ENCODE assay signal across 19 mouse cellular contexts in genomic region chr10:37680601-37681000, GRCm38 (mm10).
"Had no signal": no experiment of that assay in that cellular context is flagged by ENCODE, and none has a peak within 500 bp of the region (broad histone marks: within the 10 kb centered on the region; RNA-seq: fewer than 3 reads in every experiment).

No protein-coding gene starts in this region.

- H3K27me3 ChIP-seq: midbrain, embryonic 12.5 days; neural tube, embryonic 13.5 days; neural tube, embryonic 15.5 days; stomach, embryonic 15.5 days had no signal

- H3K36me3 ChIP-seq: midbrain, embryonic 10.5 days; midbrain, embryonic 12.5 days; neural tube, embryonic 13.5 days; neural tube, embryonic 15.5 days; stomach, embryonic 15.5 days had no signal

- H3K4me3 ChIP-seq: midbrain, embryonic 10.5 days; midbrain, embryonic 12.5 days; myocyte; neural tube, embryonic 13.5 days; neural tube, embryonic 15.5 days; stomach, embryonic 15.5 days had no signal

- H3K4me2 ChIP-seq: lung, embryonic 14.5 days; midbrain, embryonic 12.5 days; neural tube, embryonic 13.5 days; neural tube, embryonic 15.5 days; stomach, embryonic 15.5 days had no signal

- H3K27ac ChIP-seq: midbrain, embryonic 10.5 days; midbrain, embryonic 12.5 days; neural tube, embryonic 13.5 days; neural tube, embryonic 15.5 days; stomach, embryonic 15.5 days; stomach, postnatal 0 days had no signal

- ATAC-seq: midbrain, embryonic 16.5 days had no signal

- DNase-seq: lung, adult 18-20 months; lung, embryonic 14.5 days; lung, postnatal 10 days; lung, postnatal 4 days; midbrain, embryonic 14.5 days; retina, postnatal 1 day; right cerebral cortex, adult 18-20 months; right cerebral cortex, postnatal 14 days; thymus, adult 2 months; thymus, postnatal 25 days; thymus, postnatal 4 days had no signal

- H3K9ac ChIP-seq: lung, embryonic 14.5 days; midbrain, embryonic 12.5 days; neural tube, embryonic 13.5 days; neural tube, embryonic 15.5 days; stomach, embryonic 15.5 days had no signal

- H3K9me3 ChIP-seq: midbrain, embryonic 10.5 days; midbrain, embryonic 12.5 days; neural tube, embryonic 13.5 days; neural tube, embryonic 15.5 days; stomach, embryonic 15.5 days had no signal

- H3K4me1 ChIP-seq: midbrain, embryonic 12.5 days; neural tube, embryonic 13.5 days; neural tube, embryonic 15.5 days; stomach, embryonic 15.5 days had no signal
